Mouse (Mus musculus) cortical plate, adult 2 months (tissue): Measurements from ENCODE around the gene LTO1.

Experiments used
- CTCF ChIP-seq: fragments of 200-500 bp; IDR thresholded peaks from 2 replicates; pipeline ENCODE4 v1.5.1; 2011; ENCODE audit warnings: mild to moderate bottlenecking, control low read depth, low read length; ENCODE audit not compliant: insufficient read depth; ENCODE audit errors: extremely low read depth
- POLR2A ChIP-seq: fragments of 200-500 bp; IDR thresholded peaks from 2 replicates; pipeline ENCODE4 v1.6.1; 2011; ENCODE audit warnings: mild to moderate bottlenecking, low read length, control low read depth; ENCODE audit not compliant: insufficient read depth; ENCODE audit errors: extremely low read depth

DNA sequence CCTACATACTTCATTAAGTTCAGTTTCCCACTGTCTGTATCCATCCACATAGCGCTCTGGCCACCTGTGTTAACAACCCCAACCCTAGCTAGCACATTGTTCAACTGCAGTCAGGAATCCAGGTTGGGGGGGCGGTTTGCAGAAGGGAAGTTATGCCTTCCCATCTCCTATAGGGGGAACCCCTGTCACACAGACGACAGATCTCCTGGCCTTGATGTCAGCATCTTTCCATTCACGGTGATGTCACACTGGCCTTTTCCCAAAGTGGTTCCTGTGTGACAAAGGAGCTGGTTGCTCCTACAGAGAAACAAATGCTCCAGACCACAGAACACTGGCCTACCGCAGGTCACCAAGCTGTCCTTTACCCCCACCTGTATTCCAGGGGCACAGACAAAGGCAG lies 20.7 kb downstream of the LTO1 start:
- no peak for TF ChIP-seq POLR2A
- TF ChIP-seq CTCF = peak; percentile 66
